Mouse (Mus musculus) G1E (cell line): Measurements from ENCODE around the gene Papola.

ENCODE experiments used
- CTCF ChIP-seq: IDR thresholded peaks from 2 replicates; pipeline ENCODE4 v1.5.1; 2012; ENCODE audit warnings: low read depth, low read length, inconsistent platforms, mixed read lengths
- GATA1 ChIP-seq: IDR thresholded peaks from 2 replicates; pipeline ENCODE4 v1.6.1; 2012; ENCODE audit warnings: borderline replicate concordance, low read length, inconsistent platforms, mixed read lengths
- POLR2AphosphoS5 ChIP-seq: IDR thresholded peaks from 2 replicates; pipeline ENCODE4 v1.6.1; 2012; ENCODE audit warnings: low read depth, low read length, inconsistent platforms; ENCODE audit not compliant: insufficient replicate concordance
- TAL1 ChIP-seq: conservative IDR thresholded peaks from 2 replicates; pipeline ENCODE4 v1.6.1; 2012; ENCODE audit warnings: low read depth, low read length, inconsistent platforms, mixed read lengths

GRCm38 (mm10) chr12:105834926-105835325, 50.4 kb downstream of the Papola start:
- no peak for TF ChIP-seq CTCF
- TF ChIP-seq GATA1, result no peak
- no peak for TF ChIP-seq TAL1
- TF ChIP-seq POLR2AphosphoS5, result no peak
